ENCODE assay signal across 7 mouse cellular contexts in the genomic region with DNA sequence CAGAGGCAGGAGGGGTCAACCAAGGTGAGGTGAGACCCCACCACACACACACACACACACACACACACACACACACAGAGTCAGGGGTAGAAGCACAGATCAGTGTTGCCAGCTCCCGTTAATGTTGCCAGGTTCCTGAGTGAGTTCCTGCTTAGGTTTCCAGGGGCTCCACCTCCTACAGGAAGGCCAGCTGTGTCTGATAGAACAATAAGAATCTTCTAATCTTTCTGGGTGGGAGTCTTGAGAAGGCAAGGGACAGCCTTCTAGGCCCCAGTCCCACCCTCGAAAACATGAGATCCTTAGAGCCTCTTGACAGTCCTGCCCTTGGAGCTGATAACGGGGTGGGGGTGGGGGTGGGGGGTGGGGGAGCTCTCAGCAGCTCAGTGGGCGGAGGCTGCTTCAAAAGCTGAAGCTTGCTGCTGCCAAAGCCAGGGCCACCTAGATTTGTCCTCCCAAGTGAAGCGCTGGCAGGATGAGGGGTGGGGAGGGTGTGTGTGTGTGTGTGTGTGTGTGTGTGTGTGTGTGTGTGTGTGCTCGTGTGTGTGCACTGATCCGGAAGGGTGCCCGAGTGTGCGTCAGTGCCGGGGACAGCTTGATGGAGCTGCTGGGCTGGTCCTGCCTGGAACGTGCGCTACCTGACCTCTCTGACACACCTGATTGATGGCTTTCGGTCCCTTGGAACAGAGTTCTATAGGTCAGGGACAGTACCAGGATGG. TPM values are rescaled to one million over a fixed set of nuclear protein-coding genes. Genes with fewer than 3 reads are reported as not detected.
DNase-seq lines count a peak whose midpoint lies in the region; ATAC-seq lines count a peak whose summit lies in the region.

No protein-coding gene starts in this region.

- no peaks in the 10 kb centered on the region for H3K27me3 ChIP-seq in heart, embryonic 12.5 days (replicated peaks)
- H3K27me3 ChIP-seq in midbrain, embryonic 15.5 days (replicated peaks) = no peaks in the 10 kb centered on the region

- 12% methylated on average over 13 of the region's 13 CpGs for WGBS in heart, embryonic 12.5 days
- 57% methylated on average over 13 of the region's 13 CpGs for WGBS in midbrain, embryonic 15.5 days

- 0 out of 2 replicates have a peak overlapping the region, but pooled peaks have one; percentile 20 for H3K9ac ChIP-seq in heart, embryonic 12.5 days
- H3K9ac ChIP-seq in midbrain, embryonic 15.5 days = no peak overlapping the region

- peak overlapping the region; percentile 92 for H3K4me2 ChIP-seq in heart, embryonic 12.5 days
- H3K4me2 ChIP-seq in midbrain, embryonic 15.5 days = no peak overlapping the region

- DNase-seq in urinary bladder, postnatal 14 days (ENCODE audit: low spot score) = peak; percentile 47
- DNase-seq in urinary bladder, postnatal 25 days (ENCODE audit: low spot score) = no peak
- peak; percentile 63 for DNase-seq in kidney, adult 9 months
- DNase-seq in lung, postnatal 10 days = peak; percentile 77
- no peak for DNase-seq in spleen, postnatal 4 days (ENCODE audit: low spot score in 2 of 2)

- H3K4me1 ChIP-seq in heart, embryonic 12.5 days (replicated peaks) = peaks cover 54% of the 10 kb centered on the region
- H3K4me1 ChIP-seq in midbrain, embryonic 15.5 days = peaks cover 12% of the 10 kb centered on the region

- H3K4me3 ChIP-seq in heart, embryonic 12.5 days = no peak overlapping the region; the same call in 1 of the 2 replicates
- no peak overlapping the region for H3K4me3 ChIP-seq in midbrain, embryonic 15.5 days

- peak; percentile 15; the same call in 1 of the 2 replicates for ATAC-seq in heart, embryonic 12.5 days (ENCODE audit: insufficient number of reproducible peaks, low FRiP score)
- no peak for ATAC-seq in midbrain, embryonic 15.5 days (replicated peaks)

- no peaks in the 10 kb centered on the region for H3K36me3 ChIP-seq in heart, embryonic 12.5 days
- H3K36me3 ChIP-seq in midbrain, embryonic 15.5 days (replicated peaks) = no peaks in the 10 kb centered on the region

- no peaks in the 10 kb centered on the region for H3K9me3 ChIP-seq in heart, embryonic 12.5 days (replicated peaks)
- no peaks in the 10 kb centered on the region for H3K9me3 ChIP-seq in midbrain, embryonic 15.5 days

- H3K27ac ChIP-seq in heart, embryonic 12.5 days (ENCODE audit: poor library complexity, severe bottlenecking) = peak overlapping the region; percentile 83
- H3K27ac ChIP-seq in midbrain, embryonic 15.5 days = no peak overlapping the region

RNA-seq across cellular contexts. Expression of a gene that starts 3.4 kb away (rescaled TPM):
- 10.0 and 10.3 TPM in 2 replicates for polyA plus RNA-seq in heart, embryonic 12.5 days (2016; fragmentation: Nextera tagmentation; extraction: Ambion mirVana)
- polyA plus RNA-seq in midbrain, embryonic 15.5 days (2015; fragmentation: Nextera tagmentation; extraction: Ambion mirVana) = 5.0 and 7.8 TPM in 2 replicates

RNA-seq across cellular contexts. Expression of a gene that starts 41.7 kb away (rescaled TPM):
- 28.3 and 36.2 TPM in 2 replicates for polyA plus RNA-seq in heart, embryonic 12.5 days (2016; fragmentation: Nextera tagmentation; extraction: Ambion mirVana)
- polyA plus RNA-seq in midbrain, embryonic 15.5 days (2015; fragmentation: Nextera tagmentation; extraction: Ambion mirVana) = 11.1 and 13.2 TPM in 2 replicates

Comparison
In these comparisons a context has a peak if more than half of its experiments do, and no peak if none do; other contexts are left out.
1. DNase-seq: peak in urinary bladder, postnatal 14 days (single experiment), kidney, adult 9 months (single experiment) and lung, postnatal 10 days (single experiment); none in urinary bladder, postnatal 25 days (single experiment) and spleen, postnatal 4 days (0 of 2).